Mouse (Mus musculus): ENCODE measurements at regions not wholly inside any gene's neighbourhood (a gene's known extent, or its start where the extent isn't known, plus 50 kb on each side); places are given as distances from the start of the nearest gene placed in this dataset.

DNA sequence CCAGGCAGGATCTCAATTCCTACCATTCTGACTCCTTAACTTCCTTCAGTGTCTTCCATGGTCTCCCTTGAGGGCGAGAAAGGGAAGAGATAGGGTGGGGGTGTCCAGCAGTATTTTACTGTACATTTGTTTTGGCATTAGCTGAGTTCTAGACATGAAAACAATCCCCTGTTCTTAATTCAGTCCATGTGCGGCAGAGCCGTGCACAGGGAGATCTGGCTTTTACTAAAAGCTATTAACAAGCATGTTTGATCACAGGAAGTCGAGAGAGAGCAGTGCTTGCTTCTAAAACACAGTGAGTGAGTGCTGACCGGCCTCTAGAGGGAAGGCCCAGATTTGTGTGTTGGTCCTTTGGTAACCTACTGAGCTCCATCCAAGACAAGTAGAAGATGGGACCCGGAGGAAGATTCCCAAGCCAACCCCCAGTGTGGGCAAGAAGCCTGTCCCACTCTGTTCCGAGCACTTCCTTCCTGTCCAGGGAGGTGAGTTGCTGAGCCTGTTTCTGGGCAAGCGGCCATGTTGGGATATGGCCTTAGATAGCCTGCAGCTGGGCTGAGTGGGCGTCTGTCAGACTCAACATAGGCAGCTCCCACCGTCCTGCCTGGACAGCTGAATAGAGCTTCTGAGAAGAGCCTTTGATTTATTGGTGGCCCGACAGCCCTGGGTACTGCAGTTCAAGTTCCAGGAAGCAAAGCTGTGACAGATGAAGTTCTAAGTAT is 128.1 kb upstream of the Runx1 start:
- no peak for ATAC-seq (ENCODE audit: poor library complexity, severe bottlenecking)

DNA sequence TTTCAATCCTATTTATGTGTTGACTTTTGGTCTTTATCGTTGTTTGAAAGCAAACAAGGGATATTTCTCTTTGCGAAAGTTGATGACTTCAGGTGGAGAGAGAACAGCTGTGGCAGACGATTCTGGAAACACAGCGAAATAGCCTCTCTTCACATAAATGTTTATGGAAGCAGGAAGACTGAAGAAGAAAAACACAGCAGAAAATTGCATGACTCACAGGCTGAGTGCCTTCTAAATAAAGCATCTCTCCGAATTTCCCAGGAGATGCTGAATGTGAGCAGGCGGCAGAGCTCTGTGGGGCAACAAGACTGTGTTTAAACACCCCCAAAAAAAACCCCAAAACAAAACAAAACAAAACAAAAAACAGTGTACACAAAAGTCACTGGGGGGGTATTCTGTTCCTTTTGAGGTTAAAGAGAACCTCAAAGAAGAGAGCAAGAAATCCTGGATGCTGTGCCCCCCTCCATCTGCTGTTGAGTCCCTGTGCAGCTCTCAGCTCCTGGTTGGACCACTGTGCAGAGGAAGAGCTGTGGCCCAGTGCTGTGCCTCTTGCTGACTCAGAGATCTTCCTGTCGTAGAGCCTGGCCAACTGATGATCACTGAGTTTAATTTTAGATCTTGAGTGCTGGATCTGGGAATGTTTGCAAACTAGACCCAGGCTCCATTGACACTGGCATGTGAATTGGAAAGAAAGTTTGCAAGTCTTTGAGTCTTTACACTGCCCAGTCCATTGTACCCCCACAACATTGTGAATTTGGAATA is 126.6 kb upstream of the Runx1 start:
- ATAC-seq (ENCODE audit: poor library complexity, severe bottlenecking), result no peak

DNA sequence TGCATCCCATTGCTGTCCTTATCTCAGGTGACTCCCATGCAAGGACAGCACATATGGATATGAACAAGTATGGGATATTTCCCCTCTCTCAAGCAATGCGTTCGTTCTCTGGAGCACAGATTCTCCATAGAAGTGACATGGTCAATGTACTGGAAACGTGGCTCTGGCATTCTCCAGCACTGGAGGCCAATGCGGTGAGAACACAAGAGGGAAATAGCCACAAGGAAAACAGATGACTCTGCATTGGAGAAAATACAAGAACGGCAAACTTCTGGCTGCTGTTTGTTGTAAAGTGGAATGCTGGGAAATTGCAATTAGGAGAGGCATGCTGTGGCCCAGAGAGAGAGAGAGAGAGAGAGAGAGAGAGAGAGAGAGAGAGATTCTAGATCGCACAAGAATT is 125.6 kb upstream of the Runx1 start:
- ATAC-seq (ENCODE audit: poor library complexity, severe bottlenecking), result no peak

DNA sequence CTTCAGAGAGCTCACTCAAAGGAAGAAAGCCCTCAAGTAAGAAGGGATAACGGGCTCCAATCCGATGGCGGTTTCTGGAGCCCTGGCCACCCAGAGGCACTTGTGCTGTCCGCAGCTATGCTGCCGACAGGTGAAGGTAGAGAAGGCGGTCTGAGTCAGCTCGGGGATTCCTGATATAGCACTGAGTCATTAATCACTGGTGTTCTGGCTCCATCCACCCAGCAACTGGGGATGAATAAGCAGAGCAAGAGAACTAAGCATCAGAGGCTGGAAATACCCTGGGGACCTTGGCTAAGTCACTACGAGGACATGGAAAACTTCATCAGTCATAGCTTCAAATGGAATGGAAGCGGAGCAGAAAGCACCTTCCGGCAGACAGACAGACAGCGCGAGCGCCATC is 122.5 kb upstream of the Runx1 start:
- no peak for ATAC-seq (ENCODE audit: poor library complexity, severe bottlenecking)

DNA sequence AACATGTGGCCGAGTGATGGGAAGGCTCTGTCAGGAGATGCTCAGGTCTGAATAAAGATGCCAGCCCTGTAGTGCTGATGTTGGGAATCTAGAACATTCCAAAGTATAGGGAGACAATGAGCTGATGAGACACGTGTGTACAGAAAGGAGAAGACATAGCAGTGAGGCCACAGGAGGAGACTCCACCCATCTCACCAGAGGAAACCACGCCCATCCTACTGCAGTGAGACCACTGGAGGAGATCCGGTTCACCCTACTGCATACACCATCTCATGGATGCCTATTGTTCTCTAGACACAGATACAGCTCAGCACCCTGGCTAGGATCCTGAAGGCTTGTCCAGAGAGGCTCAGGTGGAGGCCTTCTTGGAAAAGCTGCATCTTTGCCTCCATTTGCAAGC is 120.6 kb upstream of the Runx1 start:
- peak; percentile 83 for ATAC-seq (ENCODE audit: poor library complexity, severe bottlenecking)

DNA sequence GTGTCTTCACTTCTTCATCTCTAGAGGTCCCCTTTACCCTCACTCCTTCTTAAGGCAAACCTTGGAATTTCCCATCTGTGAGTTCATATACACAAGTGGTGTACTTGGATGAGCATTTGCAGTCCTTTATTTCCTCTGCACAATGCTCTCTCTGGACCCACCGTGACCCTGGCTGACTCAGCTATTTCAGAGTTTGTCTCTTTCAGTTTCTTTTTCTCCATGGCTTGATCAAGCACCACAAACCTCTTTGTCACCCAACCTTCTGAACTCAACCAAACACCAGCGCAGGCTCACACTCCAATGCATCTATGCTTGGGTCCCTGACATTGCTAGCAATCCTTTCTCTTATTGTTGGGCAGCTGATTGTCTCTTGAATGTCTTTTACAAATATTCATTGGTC is 118.0 kb upstream of the Runx1 start:
- ATAC-seq (ENCODE audit: poor library complexity, severe bottlenecking), result 0 out of 2 replicates have a peak, but pooled peaks have one; percentile 27

DNA sequence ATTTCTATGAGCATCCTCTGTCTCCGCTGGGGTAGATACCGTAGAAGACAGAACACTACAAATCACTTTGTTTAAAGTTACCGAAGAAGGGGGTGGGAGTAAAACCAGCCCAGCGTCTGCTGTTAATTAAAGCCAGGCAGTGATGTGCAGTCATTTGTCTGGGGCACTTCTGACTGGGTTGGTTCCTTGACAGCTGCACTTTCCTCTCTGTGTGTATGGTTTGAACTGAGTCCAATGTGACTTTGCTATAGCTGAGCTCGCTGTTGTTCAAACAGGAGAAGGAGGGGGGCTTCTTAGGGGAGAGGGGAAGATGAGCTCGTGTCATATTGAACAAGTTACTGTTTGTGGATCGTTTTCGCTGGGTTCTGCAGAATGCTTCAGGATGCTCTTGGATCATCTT is 113.7 kb upstream of the Runx1 start:
- no peak for ATAC-seq (ENCODE audit: poor library complexity, severe bottlenecking)

DNA sequence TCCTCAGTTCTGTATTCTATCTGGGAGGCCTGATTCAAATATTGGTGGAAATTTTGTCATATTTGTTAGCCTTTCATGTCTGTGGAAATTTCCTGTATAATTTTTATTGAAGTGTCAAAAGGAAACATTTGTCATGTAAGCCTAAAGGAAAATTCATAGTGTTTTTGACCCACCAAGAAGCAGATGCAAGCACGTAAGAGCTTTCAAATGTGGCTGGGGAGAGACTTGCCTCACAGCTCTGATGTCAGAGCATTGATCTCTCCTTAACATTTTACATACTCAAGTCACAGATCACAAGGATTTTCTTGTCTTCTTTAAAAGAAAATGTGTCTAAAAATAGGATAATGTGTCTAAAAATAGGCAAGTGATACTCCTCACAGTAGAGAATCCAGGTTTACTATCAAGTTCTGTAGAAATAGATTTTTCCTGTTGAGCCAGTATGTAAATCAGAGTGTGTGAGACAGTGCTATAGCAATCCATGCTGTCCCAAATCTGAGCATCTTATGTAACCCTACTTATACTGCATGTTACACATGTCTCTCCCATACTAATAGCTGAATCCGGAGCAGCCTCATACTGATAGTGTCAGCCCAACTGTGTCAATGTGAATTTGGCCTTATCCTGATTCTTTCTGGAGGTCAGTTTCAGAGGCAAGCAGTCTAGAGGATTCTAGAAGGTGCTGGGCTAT is 110.0 kb upstream of the Runx1 start:
- no peak for ATAC-seq (ENCODE audit: poor library complexity, severe bottlenecking)

DNA sequence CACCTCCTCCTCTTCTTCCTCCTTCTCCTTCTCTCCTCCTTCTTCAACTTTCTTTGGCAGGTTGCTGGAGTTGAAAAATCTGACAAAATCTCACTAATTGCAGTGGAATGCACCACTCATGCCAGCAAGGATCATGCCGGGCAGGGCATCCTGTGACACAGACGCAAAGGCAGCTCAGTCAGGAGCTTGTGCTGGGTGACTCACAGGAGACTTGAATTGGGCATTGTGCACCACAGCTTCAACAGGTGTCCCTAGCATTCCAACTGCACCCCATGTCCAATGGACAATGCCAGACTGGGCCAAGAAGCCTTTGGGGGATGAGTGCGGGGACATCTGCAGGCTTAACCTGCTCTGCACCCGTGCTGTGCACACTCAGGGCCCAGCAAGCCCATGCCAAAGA is 104.2 kb upstream of the Runx1 start:
- ATAC-seq (ENCODE audit: poor library complexity, severe bottlenecking), result no peak

DNA sequence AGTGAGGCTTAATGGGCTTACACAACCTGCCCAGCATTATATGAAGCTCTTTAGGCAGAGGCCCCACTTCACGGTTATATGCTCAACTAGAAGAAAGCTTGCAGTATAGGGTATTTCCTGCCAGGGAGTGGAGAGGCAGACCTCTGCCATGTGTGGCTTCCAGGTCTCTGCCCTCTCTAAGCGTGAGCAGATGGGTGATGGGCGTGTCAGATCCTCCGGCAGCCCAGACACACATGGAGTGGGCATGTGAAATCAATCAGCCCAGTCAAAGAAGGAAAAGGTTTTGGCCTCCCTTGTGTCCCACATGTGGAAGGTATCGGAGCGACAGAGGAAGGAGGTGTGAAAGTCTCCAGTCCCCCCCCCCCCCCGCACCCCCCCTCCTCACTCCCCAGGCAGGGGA is 102.3 kb upstream of the Runx1 start:
- ATAC-seq (ENCODE audit: poor library complexity, severe bottlenecking), result no peak

DNA sequence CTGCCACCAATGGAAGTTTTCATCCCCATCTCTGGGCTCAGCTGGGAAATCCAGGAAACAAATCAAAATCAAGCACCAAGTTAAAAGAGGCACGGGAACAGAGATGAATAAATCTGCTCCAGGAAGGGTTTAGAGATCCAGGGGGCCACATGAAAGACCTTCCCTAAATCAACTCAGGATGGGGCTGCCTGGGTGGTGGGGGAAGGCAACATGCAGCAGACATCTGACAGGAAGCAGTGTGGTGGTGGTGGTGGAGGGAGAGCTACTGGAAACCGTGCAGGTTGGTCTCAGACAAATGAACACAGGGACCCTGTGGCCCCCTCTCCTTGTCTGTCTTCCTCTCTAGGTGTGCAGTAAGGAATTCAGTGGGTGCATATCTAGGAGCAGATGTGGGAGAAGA is 101.7 kb upstream of the Runx1 start:
- peak; percentile 48; the same call in 1 of the 2 replicates for ATAC-seq (ENCODE audit: poor library complexity, severe bottlenecking)

DNA sequence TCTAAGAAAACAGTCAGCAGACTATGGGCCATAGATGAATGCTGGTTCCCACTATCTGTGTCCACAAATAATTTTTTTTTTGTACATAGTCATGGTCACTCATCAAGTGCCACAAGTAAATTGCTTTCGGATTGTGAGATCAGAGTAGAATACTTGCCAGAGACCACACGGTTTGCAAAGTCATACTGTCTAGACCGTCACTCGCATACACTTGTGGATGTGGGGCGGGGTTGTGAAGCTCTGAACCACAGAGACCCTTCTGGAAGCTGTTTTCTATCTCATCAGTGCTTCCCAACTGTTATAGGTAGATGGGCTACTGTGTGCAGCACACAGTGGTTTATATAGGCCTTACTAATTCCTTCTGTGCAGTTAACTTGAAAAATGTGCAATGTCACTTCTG is 100.9 kb upstream of the Runx1 start:
- ATAC-seq (ENCODE audit: poor library complexity, severe bottlenecking), result no peak

DNA sequence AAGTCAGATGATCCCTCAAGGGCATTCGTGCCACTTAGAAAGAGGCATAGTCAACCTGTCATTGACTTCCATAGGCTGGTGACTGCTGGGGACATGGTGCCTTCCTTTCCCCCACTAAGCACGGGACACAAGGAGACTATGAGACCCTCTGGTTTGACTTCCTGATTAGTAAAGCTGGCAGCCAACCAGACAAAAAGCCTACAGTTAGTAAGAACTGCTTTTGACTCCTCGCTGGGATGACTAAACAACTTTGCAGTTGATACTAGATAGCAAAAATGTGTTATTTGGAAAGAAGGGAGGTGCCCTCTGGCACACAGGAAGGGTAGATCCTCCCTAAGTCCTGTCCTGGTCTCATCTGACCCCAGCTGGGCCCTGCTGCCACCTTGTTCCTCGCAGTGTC is 95.0 kb upstream of the Runx1 start:
- no peak for ATAC-seq (ENCODE audit: poor library complexity, severe bottlenecking)

DNA sequence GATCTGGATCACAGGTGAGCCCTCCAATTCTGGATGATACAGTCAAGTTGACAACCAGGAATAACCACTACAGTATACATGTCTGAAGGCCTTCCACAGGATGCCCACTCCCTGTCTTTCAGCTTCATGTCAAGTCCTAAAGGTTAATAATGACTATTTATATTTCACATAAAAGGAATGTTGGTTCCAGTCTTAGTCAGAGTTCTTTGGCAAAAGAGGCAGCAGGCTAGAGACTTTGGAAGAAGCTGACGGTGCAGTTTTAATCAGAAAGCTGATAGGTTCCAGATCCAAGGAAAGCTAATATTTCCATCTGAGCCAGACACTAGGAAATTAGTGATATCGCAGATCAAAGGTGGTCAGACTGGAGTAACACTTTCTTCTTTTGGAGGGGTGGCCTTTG is 91.4 kb upstream of the Runx1 start:
- ATAC-seq (ENCODE audit: poor library complexity, severe bottlenecking), result no peak

DNA sequence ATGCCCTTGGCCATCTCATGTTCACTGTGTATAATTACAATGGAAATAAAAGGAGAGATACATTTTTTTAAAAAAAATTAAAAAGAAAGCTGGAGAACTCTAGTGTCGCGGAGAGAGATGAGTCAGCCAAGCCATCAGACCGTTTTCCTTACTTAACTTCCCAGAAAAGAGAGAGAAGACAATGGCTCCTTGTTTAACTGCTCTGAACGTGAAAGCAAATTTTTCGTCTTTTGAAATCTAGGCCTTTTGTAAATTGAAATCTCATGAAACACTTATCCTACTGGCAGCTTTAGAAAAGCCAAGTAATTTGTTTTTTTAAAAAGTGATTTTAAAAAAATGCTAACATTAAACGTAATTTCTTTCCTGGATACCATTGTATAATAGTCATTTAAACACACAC is 89.7 kb upstream of the Runx1 start:
- ATAC-seq (ENCODE audit: poor library complexity, severe bottlenecking), result no peak

DNA sequence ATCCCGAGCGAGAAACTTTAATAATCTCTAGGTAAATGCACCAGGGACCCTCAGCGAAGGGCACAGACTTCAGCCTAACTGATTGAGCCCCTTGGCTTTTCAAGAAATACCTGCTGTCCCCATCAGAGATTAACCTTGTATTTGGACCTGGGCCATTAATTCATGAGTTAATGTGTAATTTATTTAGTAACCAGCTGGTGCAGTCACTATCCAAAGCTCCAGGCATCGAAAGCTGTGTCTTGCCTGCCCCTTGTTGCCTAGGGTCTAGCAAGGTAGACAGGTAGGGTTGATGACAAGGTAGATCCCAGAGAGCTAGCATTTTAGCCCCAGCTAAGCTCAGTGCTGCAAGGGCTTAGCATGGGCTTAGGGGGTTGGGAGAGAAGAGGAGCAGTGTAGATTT is 80.9 kb upstream of the Runx1 start:
- ATAC-seq (ENCODE audit: poor library complexity, severe bottlenecking), result no peak

DNA sequence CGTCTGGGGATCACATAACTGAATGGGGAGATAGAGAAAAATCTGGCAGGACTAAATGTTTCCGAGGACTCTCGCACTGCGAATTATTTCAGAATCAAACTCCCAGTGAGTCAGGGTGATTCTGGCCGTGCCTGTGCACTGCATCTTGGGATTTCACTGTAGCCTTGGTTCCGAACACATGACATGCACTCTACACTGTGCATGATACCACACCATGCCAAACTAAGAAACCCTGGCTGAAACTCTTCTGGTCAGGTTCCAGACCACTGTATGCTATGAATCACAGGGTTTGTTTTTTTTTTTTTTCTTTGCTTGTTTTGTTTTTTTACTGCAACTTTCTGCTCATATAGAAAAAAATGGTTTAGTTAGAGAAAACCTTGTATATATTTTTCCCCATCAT is 79.7 kb upstream of the Runx1 start:
- no peak for ATAC-seq (ENCODE audit: poor library complexity, severe bottlenecking)

DNA sequence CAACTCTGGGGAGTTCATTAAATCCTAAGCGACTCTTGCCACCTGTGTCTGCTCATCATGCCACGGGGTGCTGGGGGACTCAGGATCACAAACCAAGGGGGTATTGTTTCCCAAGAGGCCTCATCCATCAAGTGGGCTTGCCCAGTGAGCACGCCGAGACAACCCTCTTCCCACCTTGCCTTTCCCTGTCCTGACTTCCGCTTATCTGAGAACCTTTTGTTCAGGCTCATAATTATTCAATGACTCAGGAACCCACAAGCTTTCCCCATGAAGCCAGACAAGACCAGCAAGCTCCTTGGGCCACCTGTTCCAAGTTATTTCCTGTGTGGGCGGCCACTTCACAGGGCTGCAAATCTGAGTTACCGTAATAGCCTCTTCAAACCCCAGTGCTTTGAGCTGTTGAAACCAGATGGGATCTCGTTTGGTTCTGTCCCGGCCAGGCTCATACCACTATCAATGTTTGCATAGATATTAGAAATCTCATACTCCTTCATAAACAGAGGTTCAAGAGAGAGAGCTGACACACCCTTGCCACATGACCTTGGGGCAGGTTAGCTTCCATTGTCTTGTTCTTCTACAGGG is 78.0 kb upstream of the Runx1 start:
- ATAC-seq (ENCODE audit: poor library complexity, severe bottlenecking), result peak; percentile 43

DNA sequence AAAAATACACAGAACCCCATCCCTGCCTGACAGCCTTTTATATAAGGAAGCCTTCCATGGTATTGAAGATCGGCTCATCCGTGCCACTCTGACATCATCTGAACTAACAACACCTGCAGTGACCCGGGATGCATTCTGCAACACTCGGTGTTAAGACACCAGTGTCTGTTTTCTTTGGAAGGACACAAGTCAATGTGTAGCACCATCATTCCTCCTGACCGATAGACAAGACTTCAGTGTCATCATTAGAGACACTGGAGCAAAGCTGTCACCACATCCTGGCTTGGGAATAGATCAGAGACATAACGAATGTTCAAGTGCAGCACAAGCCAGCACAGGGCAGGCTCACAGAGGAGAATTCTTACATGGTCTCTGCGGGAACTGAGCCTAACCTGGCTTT is 77.5 kb upstream of the Runx1 start:
- ATAC-seq (ENCODE audit: poor library complexity, severe bottlenecking), result no peak

DNA sequence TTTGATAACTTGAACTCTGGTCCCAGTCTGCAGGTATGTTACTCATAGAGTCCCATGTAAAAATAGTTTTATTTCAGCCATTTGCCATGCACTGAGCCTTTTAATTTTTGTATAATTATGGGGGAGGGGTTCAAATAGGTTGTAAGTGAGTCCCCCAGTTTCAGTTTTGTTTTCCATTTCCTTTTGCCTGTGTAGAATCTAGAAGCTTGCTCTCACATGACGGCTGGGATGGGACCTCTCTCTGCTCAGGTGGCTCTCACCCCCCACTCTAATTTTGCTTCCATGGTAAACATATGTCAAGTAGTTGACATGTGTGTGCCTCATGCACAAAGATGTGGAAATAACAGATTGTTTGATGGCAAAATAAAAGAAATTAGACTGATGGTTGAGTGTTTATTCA is 73.8 kb upstream of the Runx1 start:
- no peak for ATAC-seq (ENCODE audit: poor library complexity, severe bottlenecking)

DNA sequence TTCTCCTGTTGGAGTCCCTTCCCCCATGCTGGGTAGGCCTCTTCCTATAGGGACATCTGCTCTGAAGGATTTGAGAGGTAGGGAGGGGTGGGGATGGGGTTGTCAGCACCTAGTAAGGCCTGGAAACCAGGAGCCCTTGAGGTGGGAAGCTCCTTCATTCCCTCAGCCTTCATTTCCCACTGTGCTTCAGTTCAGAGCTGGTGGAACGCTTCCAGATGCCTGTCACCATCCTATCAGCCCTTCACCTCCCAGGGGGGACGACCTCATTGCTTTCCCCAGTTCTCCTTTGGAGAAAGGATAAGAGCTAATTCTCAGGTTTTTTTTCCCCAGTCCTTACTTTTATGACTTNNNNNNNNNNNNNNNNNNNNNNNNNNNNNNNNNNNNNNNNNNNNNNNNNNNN is 65.8 kb upstream of the Runx1 start:
- no peak for ATAC-seq (ENCODE audit: poor library complexity, severe bottlenecking)

DNA sequence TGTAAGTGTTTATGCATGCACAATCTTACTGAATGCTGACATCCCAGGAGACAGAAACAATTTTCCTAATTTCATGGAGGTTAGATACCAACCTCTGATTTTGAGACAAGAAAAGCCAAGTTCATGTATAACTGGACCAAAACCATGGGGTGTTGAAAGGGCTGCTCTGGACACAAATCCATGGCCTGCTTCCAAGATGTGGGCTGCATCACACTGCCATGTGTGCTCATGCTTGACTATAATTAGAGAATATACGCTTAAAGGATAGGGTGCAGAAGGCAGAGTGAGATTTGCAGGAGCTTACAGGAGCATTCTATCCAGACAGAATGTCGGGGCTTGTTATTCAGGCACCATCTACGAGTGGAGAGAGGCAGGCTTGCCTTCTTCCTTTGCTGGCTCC is 64.8 kb upstream of the Runx1 start:
- ATAC-seq (ENCODE audit: poor library complexity, severe bottlenecking), result no peak
